Mouse (Mus musculus) bone marrow macrophage, adult 2 months (primary cell): ENCODE measurements at regions not wholly inside any gene's neighbourhood (a gene's known extent, or its start where the extent isn't known, plus 50 kb on each side); places are given as distances from the start of the nearest gene placed in this dataset.

Experiments used
- H3K27ac ChIP-seq: 2 replicates; pipeline ENCODE4 v1.5.1; 2012; ENCODE audit warnings: low read depth, low read length; ENCODE audit not compliant: insufficient read depth
- H3K4me1 ChIP-seq: 2 replicates; pipeline ENCODE4 v1.6.1; 2012; ENCODE audit warnings: low read length; ENCODE audit not compliant: control insufficient read depth, insufficient read depth
- H3K4me3 ChIP-seq: 2 replicates; pipeline ENCODE4 v1.5.1; 2012; ENCODE audit warnings: mild to moderate bottlenecking, low read length, moderate library complexity; ENCODE audit not compliant: insufficient read depth
- CTCF ChIP-seq: IDR thresholded peaks from 2 replicates; pipeline ENCODE4 v1.5.1; 2012; ENCODE audit warnings: low read depth, mild to moderate bottlenecking, low read length, moderate library complexity
- POLR2A ChIP-seq: IDR thresholded peaks from 2 replicates; pipeline ENCODE4 v1.6.1; 2012; ENCODE audit warnings: mild to moderate bottlenecking, low read depth, low read length, borderline replicate concordance

DNA sequence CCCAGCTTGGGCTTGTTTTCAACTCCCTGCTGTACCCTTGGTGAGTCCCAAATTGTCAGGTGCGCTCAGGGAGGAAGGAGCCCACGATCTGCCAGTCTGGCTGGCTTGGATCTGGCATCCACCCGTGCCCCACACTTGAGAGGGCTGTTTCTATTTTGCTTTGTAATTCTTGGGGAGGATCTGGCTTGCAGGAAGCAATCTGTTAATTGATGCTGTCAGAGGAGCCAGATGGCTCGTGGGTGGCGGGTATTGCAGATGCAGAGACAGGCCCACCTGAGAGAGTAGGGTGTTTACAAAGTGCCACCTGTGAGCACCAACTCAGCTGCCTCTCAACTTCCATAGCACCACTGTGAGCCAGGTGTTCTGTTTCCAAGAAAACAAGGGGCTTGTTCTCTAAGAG, 99.1 kb upstream of the Kcng1 start:
- Histone ChIP-seq H3K27ac (no peak overlapping the region), H3K4me1 (no peaks in the 10 kb centered on the region), H3K4me3 (no peak overlapping the region)
- no peak for TF ChIP-seq POLR2A
- no peak for TF ChIP-seq CTCF

DNA sequence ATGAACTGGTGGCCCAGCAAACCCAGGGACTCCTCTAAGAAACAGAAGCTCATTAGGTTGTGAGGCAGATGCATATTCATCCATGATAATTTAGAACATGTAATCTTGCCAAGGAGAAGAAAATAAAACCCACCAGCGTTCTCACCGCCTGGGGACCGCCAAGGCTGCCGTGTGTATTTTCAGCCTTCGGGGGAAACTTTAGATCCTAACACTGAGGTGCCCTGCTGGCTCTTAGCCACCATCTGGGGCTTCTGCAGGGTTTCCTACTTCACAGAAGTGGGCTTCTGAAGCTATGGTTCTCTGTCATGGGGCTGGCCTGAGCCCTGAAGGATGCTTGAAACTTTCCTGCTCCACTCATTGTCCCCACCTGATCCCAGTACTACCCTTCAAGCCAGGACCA, 90.8 kb upstream of the Kcng1 start:
- H3K4me3 ChIP-seq, result no peak overlapping the region
- H3K27ac ChIP-seq, result no peak overlapping the region
- no peaks in the 10 kb centered on the region for H3K4me1 ChIP-seq
- no peak for TF ChIP-seq POLR2A
- TF ChIP-seq CTCF, result no peak

DNA sequence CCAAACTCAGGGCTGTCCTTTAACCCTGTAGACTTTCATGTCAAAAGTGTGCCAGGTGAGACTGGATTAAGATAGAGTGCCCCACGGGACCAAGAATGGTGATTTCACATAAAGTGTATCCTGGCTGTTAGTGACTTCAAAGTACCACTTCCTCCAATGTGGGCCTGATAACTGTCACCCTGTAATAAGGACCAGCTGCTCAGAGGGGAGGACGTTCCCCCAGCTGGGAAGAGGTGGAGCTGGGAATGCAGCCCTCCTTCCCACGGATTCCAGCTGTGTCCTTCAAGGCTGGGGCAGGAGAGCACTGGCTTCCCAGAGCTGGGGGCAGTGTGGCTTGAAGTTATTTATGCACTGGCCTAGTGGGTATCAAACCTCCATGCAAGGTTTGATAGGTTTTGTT, 89.7 kb upstream of the Kcng1 start:
- TF ChIP-seq CTCF (no peak), POLR2A (no peak)
- Histone ChIP-seq H3K4me3 (no peak overlapping the region), H3K27ac (no peak overlapping the region), H3K4me1 (no peaks in the 10 kb centered on the region)

DNA sequence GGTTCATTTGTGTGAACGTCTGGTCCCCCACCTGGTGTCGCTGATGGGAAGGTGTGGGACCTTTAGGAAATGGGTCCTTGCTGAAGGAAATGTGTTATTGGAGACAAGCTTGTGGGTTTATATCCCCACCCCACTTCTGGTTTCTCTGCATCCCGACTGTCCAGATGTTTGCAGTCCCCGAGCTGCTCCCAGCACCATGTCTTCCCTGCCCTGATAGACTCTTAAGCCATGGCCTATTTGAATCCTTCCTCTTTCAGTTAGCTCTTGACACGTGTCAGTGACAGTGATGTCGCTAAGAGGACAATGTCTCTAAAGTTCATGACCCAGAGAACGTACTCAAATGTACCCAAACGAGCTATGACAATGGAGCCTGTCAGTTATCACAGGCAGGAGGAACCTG, 77.7 kb upstream of the Kcng1 start:
- TF ChIP-seq POLR2A, result no peak
- TF ChIP-seq CTCF, result no peak
- H3K27ac ChIP-seq, result no peak overlapping the region
- H3K4me3 ChIP-seq, result no peak overlapping the region
- H3K4me1 ChIP-seq, result no peaks in the 10 kb centered on the region

DNA sequence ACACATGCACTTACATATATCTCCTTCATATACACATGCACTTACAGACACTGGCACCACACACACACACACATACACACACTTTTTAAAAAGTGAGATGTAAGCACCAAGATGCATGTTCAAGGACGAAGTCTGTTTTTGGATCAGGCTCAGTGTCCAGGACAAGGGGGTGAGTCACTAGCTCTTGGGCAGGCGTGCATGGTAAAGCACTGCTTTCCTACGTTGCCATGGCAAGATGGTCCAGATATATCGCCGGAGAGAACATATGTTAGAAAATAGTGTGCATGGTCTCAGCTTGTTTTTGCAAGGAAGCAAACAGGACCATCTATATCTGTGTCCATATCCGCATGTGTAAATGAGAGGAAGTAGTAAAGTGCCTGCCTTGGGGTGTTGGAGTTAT, 77.0 kb upstream of the Kcng1 start:
- Histone ChIP-seq H3K4me3 (no peak overlapping the region), H3K4me1 (no peaks in the 10 kb centered on the region), H3K27ac (no peak overlapping the region)
- TF ChIP-seq POLR2A (no peak), CTCF (no peak)

DNA sequence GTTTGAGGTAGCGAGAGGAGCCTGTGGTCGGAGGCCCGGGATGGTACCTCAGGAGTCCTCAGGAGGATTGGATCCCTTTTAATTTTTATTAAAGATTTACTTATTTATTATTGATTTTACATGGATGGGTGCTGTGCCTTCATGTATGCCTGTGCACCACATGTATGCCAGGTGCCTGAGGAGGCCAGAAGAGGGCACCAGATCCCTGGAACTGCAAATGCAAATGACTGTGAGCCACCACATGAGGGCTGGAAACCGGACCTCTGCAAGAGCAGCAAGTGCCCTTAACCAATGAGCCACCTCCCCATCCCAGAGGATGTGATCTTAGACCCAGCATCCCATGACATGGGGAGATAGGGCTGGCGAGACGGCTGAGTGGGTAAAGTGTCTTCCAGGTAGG, 76.3 kb upstream of the Kcng1 start:
- TF ChIP-seq POLR2A (no peak), CTCF (no peak)
- Histone ChIP-seq H3K27ac (no peak overlapping the region), H3K4me3 (no peak overlapping the region), H3K4me1 (no peaks in the 10 kb centered on the region)

DNA sequence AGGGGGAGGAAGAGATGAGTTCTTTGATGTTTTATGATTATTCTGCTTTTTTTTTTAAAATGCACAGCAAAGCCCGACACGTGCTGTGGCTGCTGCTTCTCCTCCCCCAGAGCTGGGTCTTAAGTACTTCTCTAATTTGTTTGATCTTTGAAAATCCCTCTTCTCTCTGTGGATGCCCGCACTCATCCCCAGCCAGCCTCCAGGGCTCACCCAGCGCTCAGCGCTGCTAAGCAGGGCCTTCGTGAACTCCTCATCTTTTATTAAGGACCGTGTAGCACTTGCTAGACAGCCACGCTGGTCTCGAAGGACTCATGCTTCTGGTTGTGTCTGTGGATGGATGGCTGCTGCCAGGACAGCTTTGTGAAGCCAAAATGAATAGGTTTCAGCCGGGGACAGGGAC, 72.9 kb upstream of the Kcng1 start:
- no peak overlapping the region for H3K4me3 ChIP-seq
- no peak overlapping the region for H3K27ac ChIP-seq
- H3K4me1 ChIP-seq, result no peaks in the 10 kb centered on the region
- TF ChIP-seq CTCF, result no peak
- no peak for TF ChIP-seq POLR2A

DNA sequence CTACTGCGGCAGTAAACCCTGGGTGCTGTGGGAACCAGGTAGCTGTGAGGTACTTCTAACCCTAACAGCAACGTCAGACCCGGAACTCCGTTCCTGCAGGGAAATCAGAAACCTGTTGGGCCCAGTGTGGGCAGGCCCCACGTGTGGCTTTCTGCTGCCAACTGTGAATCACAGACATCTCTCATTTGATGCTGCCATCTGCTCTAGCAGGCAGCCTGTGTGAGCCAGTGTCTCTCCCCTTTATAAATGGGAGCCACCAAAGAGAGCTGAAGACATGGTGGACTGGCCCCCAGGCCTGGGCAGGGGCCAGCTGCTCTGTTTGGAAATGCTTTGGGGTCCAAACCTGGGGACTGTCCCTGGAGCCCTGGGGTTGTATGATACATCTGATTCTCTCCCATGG, 71.1 kb upstream of the Kcng1 start:
- H3K27ac ChIP-seq, result no peak overlapping the region
- no peaks in the 10 kb centered on the region for H3K4me1 ChIP-seq
- H3K4me3 ChIP-seq, result no peak overlapping the region
- no peak for TF ChIP-seq POLR2A
- no peak for TF ChIP-seq CTCF

DNA sequence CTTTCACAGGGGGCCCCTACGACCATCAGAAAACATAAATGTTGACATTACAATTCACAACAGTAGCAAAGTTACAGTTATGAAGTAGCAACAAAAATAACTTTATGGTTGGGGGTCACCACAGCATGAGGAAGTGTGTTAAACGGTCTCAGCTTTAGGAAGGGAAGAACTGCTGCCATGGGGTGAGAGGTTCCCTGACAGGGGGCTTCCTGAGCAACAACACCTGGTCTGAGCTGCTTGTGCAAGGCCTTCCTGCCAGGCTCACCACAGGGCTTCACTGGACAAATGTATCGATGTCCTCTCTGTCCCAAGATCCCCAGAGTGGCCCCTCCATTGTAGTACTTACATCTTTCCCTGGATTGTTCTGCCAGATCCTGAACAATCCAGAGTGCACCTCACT, 70.7 kb upstream of the Kcng1 start:
- Histone ChIP-seq H3K4me3 (no peak overlapping the region), H3K27ac (no peak overlapping the region), H3K4me1 (no peaks in the 10 kb centered on the region)
- TF ChIP-seq POLR2A (no peak), CTCF (no peak)

DNA sequence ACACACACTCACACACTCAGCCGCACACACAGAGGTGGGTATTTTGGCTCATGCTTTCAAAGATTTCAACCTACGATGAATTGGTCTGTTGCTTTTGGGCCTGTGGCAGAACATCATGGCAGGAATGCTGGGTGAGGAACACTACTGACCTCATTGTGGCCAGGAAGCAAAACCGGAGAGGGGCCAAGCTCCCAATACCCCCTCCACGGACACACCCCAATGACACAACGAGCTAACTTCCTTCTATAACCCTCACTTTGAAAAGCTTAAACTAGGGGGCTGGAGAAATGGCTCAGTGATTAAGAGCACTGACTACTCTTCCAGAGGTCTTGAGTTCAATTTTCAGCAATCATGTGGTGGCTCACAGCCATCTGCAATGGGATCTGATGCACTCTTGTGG, 63.8 kb upstream of the Kcng1 start:
- Histone ChIP-seq H3K4me1 (no peaks in the 10 kb centered on the region), H3K4me3 (no peak overlapping the region), H3K27ac (no peak overlapping the region)
- TF ChIP-seq CTCF, result no peak

DNA sequence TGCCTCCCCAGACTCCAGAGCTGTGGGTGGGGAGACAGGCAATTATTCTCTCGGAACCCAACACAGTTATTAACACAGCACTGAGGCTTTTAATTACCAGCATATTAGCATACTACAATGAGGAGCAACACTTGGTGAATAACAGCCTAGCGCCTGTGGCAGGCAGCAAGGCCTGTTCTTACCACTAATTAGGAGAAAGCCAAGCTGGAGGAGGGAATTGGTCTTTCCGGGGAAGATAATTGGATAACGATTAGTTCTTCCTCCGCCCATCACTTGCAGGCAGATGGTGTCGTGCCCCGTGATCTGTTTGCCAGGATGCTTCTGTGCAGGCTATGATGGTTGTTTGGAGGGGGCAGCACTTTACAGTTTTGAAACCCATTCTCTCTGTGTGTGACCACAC, 62.2 kb upstream of the Kcng1 start:
- TF ChIP-seq CTCF, result no peak
- no peak for TF ChIP-seq POLR2A
- Histone ChIP-seq H3K4me3 (no peak overlapping the region), H3K27ac (no peak overlapping the region), H3K4me1 (no peaks in the 10 kb centered on the region)
